Mouse (Mus musculus) cerebellum, adult 2 months (tissue): ENCODE measurements at regions not wholly inside any gene's neighbourhood (a gene's known extent, or its start where the extent isn't known, plus 50 kb on each side); places are given as distances from the start of the nearest gene placed in this dataset.

ENCODE experiments used
- DNase-seq, 2 experiments: peaks; one replicate each; pipeline ENCODE4 v3.0.0; 2021
- H3K27ac ChIP-seq: fragments of 200-500 bp; 2 replicates; pipeline ENCODE4 v1.5.1; 2012; ENCODE audit warnings: low read length, control low read depth, inconsistent platforms; ENCODE audit not compliant: insufficient read depth
- H3K27me3 ChIP-seq: fragments of 200-500 bp; 2 replicates; pipeline ENCODE4 v1.6.1; 2012; ENCODE audit warnings: inconsistent platforms, mild to moderate bottlenecking, low read length, moderate library complexity; ENCODE audit not compliant: control insufficient read depth, insufficient read depth
- H3K4me1 ChIP-seq: fragments of 200-500 bp; 2 replicates; pipeline ENCODE4 v1.6.1; 2011; ENCODE audit warnings: low read length; ENCODE audit not compliant: control insufficient read depth, insufficient read depth
- H3K4me3 ChIP-seq: fragments of 200-500 bp; replicated peaks from 2 replicates; pipeline ENCODE3; 2011; ENCODE audit warnings: mild to moderate bottlenecking, low read depth, low read length, control low read depth; ENCODE audit not compliant: insufficient read depth
- CTCF ChIP-seq: fragments of 200-500 bp; IDR thresholded peaks from 2 replicates; pipeline ENCODE4 v1.5.1; 2011; ENCODE audit warnings: low read depth, mild to moderate bottlenecking, control low read depth, low read length, moderate library complexity, borderline replicate concordance; ENCODE audit not compliant: insufficient read depth
- POLR2A ChIP-seq: fragments of 200-500 bp; IDR thresholded peaks from 2 replicates; pipeline ENCODE4 v1.6.1; 2011; ENCODE audit warnings: low read length, control low read depth, borderline replicate concordance; ENCODE audit not compliant: insufficient read depth
- WGBS: fragments of 180-500 bp; shearing (Covaris S2); methylation state at CpG from one replicate; pipeline ENCODE4 v1.1.7; 2018; 5-methylcytosine and 5-hydroxymethylcytosine counted together

DNA sequence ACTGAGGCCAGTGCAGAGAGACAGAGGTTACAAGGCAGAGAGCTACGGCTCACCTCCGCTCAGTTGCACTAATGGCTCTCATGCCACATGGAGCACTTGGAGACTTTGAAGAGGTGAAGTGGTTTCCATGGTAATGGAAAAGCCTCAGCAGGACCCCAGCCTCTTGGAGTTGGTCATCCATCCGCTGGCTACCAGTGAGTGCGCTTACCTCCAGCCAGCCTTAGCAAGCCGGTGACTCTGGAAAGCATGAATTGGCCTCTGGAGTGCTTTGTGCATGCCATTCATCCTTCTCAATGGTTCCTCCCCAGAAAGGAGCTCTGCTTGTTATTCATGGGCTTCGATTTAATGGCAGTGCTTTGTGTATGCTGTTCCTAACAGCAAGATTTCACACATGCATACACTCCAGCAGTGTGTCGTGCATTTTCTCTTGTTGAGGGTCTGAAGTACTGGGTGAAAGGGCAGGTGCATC lies 91.7 kb upstream of the Dyrk2 start:
- Histone ChIP-seq H3K27ac (no peak overlapping the region), H3K4me3 (no peak overlapping the region), H3K27me3 (no peaks in the 10 kb centered on the region), H3K4me1 (no peaks in the 10 kb centered on the region; the same call in 1 of the 2 replicates)
- WGBS = 32% methylated on average over 7 of the region's 7 CpGs
- DNase-seq = no peak
- TF ChIP-seq CTCF (no peak), POLR2A (no peak)

DNA sequence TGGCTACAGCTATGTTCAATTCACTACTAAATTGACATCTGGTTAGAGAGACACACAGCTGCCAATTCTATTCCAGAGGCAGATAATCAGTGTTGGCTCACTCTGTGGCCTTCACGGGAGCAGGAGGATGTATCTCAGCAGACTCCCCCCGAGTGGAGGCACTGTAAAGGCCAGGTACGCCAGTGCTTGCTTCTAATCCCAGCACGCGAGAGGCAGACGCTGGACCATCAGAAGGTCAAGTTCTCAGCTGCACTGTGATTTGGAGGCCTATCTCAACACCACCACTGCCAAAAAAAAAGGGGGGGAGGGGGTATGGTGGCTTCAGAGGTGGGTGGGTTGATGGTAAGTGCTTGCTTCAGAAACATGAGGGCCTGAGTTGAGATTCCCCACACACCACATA lies 90.1 kb upstream of the Dyrk2 start:
- WGBS = 70% methylated on average over 6 of the region's 6 CpGs

DNA sequence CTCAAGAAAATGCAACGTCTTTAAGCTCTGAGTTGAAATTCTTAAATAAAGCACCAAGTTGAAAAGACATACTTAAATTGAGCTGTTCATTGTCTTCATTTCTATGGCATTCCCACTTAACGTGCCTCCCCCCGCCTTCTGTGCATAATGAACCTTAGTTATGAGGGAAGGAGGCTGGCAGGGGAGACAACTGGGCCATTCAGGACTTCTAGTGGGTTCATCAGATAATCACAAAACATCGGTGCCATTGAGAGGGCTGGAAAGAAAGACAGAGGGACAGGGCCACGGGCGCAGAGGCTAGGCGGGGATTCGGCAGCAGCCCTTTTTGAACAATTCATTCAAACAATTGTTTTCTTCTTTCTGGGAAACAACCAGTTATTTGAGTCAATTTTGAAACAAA lies 89.6 kb upstream of the Dyrk2 start:
- Histone ChIP-seq H3K4me1 (no peaks in the 10 kb centered on the region; the same call in 1 of the 2 replicates), H3K27ac (no peak overlapping the region), H3K27me3 (no peaks in the 10 kb centered on the region), H3K4me3 (no peak overlapping the region)
- no peak for DNase-seq
- no peak for TF ChIP-seq CTCF
- TF ChIP-seq POLR2A = no peak
- WGBS = 55% methylated on average over 8 of the region's 8 CpGs

More for the DNA sequence above, 90.1 kb upstream of the Dyrk2 start:
- no peak for DNase-seq
- H3K4me3 ChIP-seq = no peak overlapping the region
- H3K4me1 ChIP-seq = no peaks in the 10 kb centered on the region; the same call in 1 of the 2 replicates
- no peaks in the 10 kb centered on the region for H3K27me3 ChIP-seq
- H3K27ac ChIP-seq = no peak overlapping the region
- TF ChIP-seq CTCF (no peak), POLR2A (no peak)

DNA sequence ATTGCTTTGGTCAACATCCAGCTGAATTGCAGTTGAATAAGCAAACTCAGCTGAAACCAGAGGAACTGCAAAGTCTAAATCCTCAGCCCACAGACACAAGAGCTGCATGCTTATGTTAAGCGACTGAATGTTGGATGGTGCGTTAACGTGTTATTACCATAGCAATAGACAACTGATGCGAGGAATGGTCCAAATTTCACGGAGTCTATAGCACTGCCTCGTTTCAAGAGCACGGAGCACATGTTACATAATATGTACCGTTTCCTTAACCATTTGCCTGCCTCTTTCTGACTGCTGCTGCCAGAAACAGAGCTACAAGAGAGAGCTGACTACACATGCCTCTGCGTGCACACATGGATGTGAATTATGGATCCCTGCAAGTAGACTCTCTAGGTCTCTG lies 86.3 kb upstream of the Dyrk2 start:
- 27% methylated on average over 9 of the region's 9 CpGs for WGBS
- Histone ChIP-seq H3K27ac (no peak overlapping the region), H3K27me3 (no peaks in the 10 kb centered on the region), H3K4me3 (no peak overlapping the region), H3K4me1 (no peaks in the 10 kb centered on the region)
- no peak for DNase-seq
- no peak for TF ChIP-seq POLR2A
- no peak for TF ChIP-seq CTCF

DNA sequence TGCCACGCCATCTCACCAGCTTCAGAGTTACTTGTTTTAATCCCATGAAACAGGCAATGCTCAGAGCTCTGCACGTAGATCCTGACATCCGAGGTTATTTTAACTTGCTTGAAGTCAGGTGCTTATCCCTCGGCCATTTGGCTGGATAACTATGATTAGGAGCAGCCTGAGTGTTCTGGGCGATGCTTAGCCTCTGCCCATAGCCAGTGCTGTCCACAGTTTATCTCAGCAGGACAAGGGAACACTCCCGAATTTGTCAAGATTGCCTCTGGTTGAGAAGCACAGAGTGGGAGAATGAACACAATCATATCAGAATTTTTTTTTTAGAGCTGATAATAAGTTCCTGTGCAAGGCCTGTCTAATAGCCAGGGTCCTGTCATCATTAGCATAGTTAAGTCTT lies 83.4 kb upstream of the Dyrk2 start:
- H3K4me3 ChIP-seq = no peak overlapping the region
- H3K27me3 ChIP-seq = no peaks in the 10 kb centered on the region
- H3K27ac ChIP-seq = no peak overlapping the region
- 90% methylated on average over 6 of the region's 6 CpGs for WGBS
- no peak for TF ChIP-seq POLR2A
- H3K4me1 ChIP-seq = no peaks in the 10 kb centered on the region
- DNase-seq = no peak

DNA sequence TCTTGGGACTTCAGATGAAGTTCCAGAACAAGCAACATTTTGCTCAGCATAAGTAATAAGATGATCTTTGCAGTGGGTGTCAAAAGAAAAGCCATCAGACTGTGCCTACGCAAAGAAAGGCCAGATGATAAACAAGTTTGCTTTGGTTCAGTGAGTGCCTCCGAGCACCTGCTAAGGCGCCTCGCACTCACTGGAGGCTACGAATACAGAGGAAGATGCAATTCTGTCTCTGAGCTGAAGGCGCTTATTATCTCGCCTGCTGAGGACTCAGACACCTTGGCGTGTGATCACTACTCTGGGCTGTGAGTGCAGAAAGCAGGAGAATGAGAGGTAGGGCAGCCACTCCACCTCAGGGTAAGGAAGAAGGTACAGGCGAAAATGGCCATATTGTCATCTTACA lies 82.7 kb upstream of the Dyrk2 start:
- TF ChIP-seq CTCF (no peak), POLR2A (no peak)

DNA sequence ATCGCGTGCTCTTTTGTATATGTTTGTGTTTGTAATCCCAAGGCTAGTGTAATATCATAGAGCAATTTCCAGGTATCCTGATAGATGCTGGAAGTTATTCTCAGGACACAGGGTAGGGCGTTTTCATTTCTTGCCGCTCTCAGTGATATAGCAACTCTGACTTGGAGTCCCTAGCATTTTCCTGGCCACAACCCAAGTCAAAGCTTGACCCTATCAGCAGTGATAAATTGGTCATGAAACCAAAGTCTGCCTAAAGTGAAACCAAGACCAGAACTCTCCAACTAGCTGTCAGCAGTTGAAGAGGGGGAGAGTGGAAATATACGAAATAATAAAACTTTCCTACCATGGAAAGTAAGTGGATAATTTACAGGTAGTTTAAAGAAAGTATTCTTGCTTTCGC lies 77.7 kb upstream of the Dyrk2 start:
- 89% methylated on average over 6 of the region's 6 CpGs for WGBS
- Histone ChIP-seq H3K4me1 (no peaks in the 10 kb centered on the region), H3K4me3 (no peak overlapping the region)

More for the DNA sequence above, 82.7 kb upstream of the Dyrk2 start:
- Histone ChIP-seq H3K4me3 (no peak overlapping the region), H3K27me3 (no peaks in the 10 kb centered on the region), H3K27ac (no peak overlapping the region), H3K4me1 (no peaks in the 10 kb centered on the region)
- no peak for DNase-seq
- WGBS = 94% methylated on average over 9 of the region's 9 CpGs

DNA sequence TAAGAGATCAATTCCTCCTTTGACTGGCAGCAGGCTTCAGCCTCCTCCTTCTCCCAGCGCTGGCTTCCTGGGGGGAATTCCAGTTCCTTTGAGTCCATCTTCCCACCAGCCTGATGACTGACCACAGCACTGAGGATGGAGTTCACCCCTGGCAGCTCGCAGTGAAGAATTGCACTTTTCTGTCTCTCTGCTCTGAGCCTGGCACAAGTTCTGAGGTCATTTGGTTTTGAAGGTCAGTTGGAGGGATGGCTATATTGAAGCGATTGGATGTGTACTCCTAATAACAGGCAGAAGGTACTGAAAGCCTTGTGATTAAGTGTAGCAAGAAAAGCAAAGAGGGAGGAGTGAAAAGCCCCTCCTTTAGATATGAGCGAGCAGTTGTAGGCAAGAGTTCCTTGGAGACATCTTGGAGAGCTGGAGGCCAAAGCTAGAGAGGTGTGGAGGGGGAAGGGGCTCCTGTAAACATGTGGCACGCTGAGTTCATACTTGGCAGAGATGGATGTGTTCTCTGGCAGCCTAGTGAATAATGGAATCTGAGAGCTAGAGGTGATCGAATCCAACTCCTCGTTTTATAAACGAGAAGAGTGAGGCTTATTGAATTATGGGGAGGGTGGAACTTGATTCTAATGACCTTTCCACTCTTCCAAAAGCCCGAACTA lies 77.1 kb upstream of the Dyrk2 start:
- H3K27ac ChIP-seq = no peak overlapping the region
- TF ChIP-seq CTCF = no peak
- TF ChIP-seq POLR2A = no peak
- H3K4me3 ChIP-seq = no peak overlapping the region
- WGBS = 39% methylated on average over 9 of the region's 9 CpGs
- no peak for DNase-seq
- no peaks in the 10 kb centered on the region for H3K4me1 ChIP-seq
- no peaks in the 10 kb centered on the region for H3K27me3 ChIP-seq

More for the DNA sequence above, 77.7 kb upstream of the Dyrk2 start:
- H3K27me3 ChIP-seq = no peaks in the 10 kb centered on the region
- DNase-seq = no peak
- no peak overlapping the region for H3K27ac ChIP-seq
- TF ChIP-seq CTCF = no peak

DNA sequence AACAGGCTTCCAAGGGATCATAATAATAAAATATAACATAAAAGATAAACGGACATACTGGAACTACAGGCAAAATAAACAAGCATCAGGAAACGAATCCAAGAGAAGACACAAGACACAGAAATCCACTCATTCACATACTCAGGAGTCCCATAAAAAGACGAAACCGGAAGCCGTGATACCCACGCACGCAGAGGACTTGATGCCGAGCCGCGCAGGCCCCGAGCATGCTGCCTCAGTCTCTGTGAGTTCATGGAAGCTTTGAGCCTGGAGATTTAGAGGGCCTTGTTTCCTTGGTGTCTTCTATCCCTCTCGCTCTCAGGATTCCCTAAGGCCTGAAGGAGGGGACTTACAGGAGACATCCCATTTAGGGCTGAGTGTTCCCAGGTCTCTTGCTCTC lies 57.3 kb upstream of the Dyrk2 start:
- no peak for DNase-seq
- H3K4me1 ChIP-seq = no peaks in the 10 kb centered on the region
- no peak overlapping the region for H3K27ac ChIP-seq
- TF ChIP-seq CTCF (no peak), POLR2A (no peak)
- H3K27me3 ChIP-seq = no peaks in the 10 kb centered on the region
- H3K4me3 ChIP-seq = no peak overlapping the region
- WGBS = 96% methylated on average over 12 of the region's 12 CpGs
